Mouse (Mus musculus): ENCODE data around the gene Apopt1. TPM values are rescaled to one million over a fixed set of nuclear protein-coding genes. Genes with fewer than 3 reads are reported as not detected.

Apopt1 gene
- total RNA-seq, 4 experiments from 2014 or later = 65.7 to 82.3 (median 74.3) TPM

DNA sequence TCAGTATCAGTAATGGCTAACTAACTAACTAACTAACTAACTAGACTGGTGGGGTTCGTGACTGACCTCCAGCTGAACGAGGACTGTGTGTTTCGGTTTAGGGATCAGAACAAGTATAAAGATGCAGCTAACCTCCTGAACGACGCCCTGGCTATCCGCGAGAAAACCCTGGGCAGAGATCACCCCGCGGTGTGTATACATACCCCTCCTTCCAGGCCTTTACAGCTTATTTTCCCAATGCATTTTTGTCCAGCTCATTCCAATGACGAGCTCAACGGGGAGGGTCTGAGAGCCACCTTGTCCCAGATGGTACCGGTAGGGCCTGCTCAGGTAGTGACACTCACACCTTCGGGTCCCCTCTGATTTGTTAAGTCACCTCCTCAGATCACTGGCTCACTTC is 64.9 kb downstream of the Apopt1 start:
- no peak for DNase-seq

- DNase-seq = no peak
Measured at GRCm38 (mm10) chr12:111779544-111779943, 66.5 kb downstream of the Apopt1 start.

DNA sequence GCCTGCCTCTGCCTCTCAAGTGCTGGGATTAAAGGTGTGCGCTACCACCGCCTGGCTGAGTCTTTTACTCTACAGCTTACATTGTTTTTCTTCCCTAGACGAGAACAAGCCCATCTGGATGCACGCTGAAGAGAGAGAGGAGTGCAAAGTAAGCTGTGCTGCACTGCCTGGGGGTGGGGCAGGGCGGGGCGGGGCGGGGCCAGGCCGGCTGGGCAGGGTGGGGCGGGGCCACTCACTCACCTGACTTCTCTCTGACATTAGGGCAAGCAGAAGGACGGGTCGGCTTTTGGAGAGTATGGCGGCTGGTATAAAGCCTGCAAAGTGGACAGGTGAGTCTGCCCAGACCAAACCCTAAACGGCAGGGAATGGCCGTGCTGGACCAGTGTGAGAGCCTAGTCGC is 72.1 kb downstream of the Apopt1 start:
- DNase-seq = no peak

DNA sequence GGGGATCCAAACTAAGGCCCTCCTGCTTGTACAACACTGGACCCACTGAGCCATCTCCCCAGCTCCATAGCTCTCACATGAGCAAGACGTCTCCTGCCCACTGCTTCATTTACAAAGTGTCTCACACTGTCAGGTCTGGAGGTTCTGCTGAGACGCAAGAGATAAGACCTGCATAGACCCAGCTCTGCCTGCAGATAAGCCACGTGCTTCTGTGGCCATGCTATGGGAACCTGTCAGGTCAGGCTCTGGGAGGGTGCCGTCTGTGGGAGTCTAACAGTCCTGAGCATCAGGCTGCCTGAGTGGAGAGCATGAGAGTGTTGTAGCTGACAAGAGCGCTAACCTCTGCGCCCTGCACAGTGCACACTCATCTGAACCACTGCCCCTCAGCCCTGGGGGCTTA is 74.0 kb downstream of the Apopt1 start:
- no peak for DNase-seq

GRCm38 (mm10) chr12:111790090-111790489 is 77.0 kb downstream of the Apopt1 start:
- no peak for DNase-seq

- DNase-seq = no peak
Measured at GRCm38 (mm10) chr12:111790631-111791030, 77.6 kb downstream of the Apopt1 start.

DNA sequence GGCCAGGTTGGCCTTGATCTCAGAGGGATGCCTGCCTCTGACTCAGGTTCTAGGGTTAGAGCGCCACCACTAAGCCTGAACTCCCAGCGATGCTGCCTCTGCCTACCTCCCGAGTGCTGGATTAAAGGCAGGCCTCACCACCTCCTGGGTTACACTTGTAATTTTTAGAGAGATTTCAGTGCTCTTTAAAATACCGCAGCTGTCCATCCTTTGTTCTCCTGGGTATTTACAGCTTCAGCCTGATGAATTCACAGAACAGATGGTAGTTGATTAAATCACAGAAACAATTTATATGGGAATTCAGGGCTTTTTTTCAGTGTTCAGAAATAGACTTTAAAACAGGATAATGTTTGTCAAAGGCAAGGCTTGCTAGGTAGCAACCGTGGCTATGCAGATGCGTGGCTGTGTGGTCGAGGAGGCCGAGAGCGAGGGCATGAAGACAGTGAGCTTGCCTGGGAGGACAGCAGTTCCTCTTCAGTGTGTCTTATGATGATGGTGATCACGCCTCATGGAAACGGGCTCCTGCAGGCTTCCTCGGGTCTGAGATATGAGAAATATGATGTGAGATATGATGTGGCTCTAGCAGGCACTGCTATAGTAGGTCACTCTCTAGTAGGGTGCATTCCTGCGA is 78.5 kb downstream of the Apopt1 start:
- no peak for DNase-seq

DNA sequence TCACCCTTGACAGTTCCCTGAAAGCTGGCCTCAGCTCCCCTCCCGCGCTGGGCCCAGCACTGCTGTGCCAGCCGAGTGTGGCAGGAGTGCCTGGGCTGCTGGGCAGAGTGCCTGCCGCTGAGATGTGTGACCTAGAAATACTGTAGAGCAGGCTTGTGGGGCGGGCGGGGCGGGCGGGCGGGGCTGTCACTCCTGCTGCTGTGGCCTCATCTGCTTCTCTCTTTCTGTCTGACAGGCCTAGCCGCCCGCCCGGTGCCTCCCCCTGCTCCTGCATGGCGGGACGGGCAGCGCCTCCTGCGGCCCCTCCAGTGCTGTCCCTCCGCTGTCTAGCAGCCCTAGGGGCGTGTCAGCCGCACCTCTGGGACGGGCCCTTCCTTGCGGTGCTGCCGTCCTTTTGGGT is 81.0 kb downstream of the Apopt1 start:
- DNase-seq = no peak

GRCm38 (mm10) chr12:111794526-111795179 is 81.6 kb downstream of the Apopt1 start:
- no peak for DNase-seq

DNA sequence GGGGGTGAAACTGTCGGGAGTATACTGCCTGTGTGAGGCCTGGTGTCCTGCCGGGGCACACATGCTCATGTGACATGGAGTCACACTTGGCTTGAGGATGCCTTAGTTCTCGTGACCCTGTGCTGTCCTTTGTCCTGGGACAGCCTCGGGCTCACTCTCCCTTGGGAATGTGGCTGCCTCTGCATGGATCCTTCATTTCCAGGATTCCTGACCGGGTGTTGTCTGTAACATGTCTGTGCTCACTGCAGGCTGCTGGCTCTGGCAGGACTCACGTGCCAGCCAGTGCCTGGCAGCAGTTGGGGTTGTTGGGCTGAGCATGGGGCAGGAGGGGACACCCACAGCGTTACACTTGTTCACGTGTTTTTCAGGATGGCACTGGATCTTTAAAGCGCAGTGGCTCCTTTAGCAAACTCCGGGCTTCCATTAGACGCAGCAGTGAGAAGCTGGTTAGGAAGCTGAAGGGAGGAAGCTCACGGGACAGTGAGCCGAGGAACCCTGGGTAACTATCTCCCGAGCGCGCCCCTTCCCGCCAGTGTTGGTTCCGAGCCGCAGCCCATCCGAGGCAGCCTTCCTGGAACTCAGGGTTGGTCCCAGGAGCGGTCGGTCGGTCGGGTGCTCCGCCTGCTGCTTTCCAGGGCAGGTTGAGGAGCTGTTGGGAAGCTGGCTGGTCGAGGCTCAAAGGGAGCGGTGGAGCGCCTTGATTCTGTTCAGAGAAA is 82.3 kb downstream of the Apopt1 start:
- no peak for DNase-seq

GRCm38 (mm10) chr12:111797251-111797650 is 84.2 kb downstream of the Apopt1 start:
- DNase-seq = no peak

- DNase-seq = no peak
Measured at GRCm38 (mm10) chr12:111798493-111798892, 85.4 kb downstream of the Apopt1 start.

DNA sequence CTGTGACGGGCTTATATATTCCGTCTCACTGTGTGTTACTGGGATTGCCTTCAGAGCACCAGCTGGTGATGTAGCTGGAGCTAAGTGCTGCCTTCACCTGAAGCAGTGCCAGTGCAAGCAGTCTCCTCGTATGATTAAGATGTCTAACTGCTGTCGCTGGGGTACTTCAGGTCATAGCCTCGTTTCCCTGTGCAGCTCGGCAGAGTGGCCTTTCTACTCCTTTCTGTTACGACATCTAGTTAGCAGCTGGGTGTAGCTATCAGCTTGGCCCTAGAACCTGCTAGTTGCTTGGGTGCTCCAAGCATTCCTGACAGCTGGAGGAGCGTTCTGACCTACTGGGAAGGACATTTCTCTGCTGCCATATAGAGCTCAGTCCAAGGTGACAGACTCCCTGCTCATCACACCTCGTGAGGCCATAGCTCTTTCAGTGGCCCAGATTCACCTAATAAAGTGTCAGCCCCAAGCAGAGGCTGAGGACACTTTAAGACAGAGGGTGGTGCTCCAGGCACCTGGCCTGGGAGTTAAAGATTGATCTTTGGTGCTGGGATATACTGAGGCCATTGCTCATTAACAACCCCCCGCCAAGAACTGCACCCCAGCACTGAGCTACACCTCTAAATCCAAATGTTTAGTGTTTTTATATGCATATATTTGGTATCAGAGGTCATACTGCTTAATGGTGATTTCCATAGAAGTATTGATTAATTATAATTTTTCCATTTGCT is 87.6 kb downstream of the Apopt1 start:
- DNase-seq = no peak

GRCm38 (mm10) chr12:111803538-111803937 is 90.5 kb downstream of the Apopt1 start:
- no peak for DNase-seq

Other genes starting within 250 kb of the Apopt1 start
- not detected for gene Gm266, start 227.4 kb upstream of the Apopt1 start, total RNA-seq (2022)
- gene Eif5, start 175.2 kb upstream of the Apopt1 start, total RNA-seq (2022) = 100 to 1,000 TPM; 301 to 395 (median 347) TPM
- gene Mark3, start 138.7 kb upstream of the Apopt1 start, total RNA-seq (2022) = 100 to 1,000 TPM in 1 of 4 experiments, 10 to 100 TPM in 3; 78.4 to 115 (median 93.2) TPM
- gene Ckb, start 40.9 kb upstream of the Apopt1 start, total RNA-seq (2022) = 100 to 1,000 TPM in 1 of 4 experiments, 10 to 100 TPM in 3; 50.3 to 118 (median 79.5) TPM
- gene Trmt61a, start 35.2 kb upstream of the Apopt1 start, total RNA-seq (2022) = 10 to 100 TPM; 12.8 to 16.6 (median 16.0) TPM
- gene Bag5, start within 50 bp of the Apopt1 start, total RNA-seq (2022) = 10 to 100 TPM; 39.2 to 41.7 (median 40.0) TPM
- 100 to 1,000 TPM in 2 of 4 experiments, 10 to 100 TPM in 2; 87.5 to 137 (median 109) TPM for gene Klc1, start 45.6 kb downstream of the Apopt1 start, total RNA-seq (2022)
- 10 to 100 TPM; 17.5 to 22.1 (median 19.4) TPM for gene Xrcc3, start 100.6 kb downstream of the Apopt1 start, total RNA-seq (2022)
- gene Zfyve21, start 100.9 kb downstream of the Apopt1 start, total RNA-seq (2022) = 100 to 1,000 TPM; 113 to 145 (median 123) TPM
- 10 to 100 TPM; 16.0 to 26.6 (median 18.7) TPM for gene Ppp1r13b, start 194.8 kb downstream of the Apopt1 start, total RNA-seq (2022)